Comparison of ENCODE assay signal across 8 mouse cellular contexts in the genomic region with DNA sequence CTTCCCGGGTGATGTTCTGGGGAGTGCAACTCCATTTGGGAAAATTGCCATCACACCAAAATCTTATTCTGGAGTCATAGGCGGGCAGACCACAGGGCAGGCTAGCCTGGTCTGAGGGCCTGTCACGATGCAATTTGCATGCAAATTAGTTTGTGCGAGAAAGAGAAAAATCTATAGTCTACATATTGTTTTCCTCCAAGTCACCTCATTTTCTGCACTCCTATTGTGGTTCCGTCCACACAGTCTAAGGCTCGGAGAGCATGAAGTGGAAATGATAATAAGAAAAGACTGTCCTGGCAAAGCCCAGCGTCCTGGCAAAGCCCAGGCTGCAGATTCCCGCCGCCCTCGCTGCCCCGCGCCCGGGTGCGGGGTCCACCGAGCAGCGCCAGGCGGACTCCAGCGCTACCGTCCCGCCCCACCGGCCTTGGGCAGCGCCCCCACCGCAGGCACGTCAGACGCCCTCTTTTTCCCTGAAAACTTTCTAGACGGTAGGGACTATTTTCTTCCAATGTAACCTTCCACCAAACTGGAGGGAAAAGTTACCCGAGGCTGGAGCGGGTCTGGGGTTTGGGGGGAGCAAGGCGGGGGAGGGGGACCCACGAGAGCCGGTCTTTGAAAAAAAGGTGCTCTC. TPM values are rescaled to one million over a fixed set of nuclear protein-coding genes. Genes with fewer than 3 reads are reported as not detected.
A peak's percentile ranks its signal among the peaks of the same experiment; 100 is the strongest.
DNase-seq lines count a peak whose midpoint lies in the region; ATAC-seq and TF ChIP-seq lines count a peak whose summit lies in the region.

No protein-coding gene starts in this region.

- WGBS in liver, postnatal 0 days (ENCODE audit: insufficient replicate concordance): 8% methylated on average over 31 of the region's 31 CpGs
- 1% methylated on average over 31 of the region's 31 CpGs for WGBS in neural tube, embryonic 12.5 days

- no peaks in the 10 kb centered on the region for H3K9me3 ChIP-seq in liver, postnatal 0 days (ENCODE audit: low read length)
- H3K9me3 ChIP-seq in neural tube, embryonic 12.5 days: no peaks in the 10 kb centered on the region

- no peaks in the 10 kb centered on the region for H3K27me3 ChIP-seq in liver, postnatal 0 days (ENCODE audit: insufficient read depth, low read length)
- H3K27me3 ChIP-seq in neural tube, embryonic 12.5 days (replicated peaks): no peaks in the 10 kb centered on the region

- peak overlapping the region; percentile 68 for H3K27ac ChIP-seq in liver, postnatal 0 days (ENCODE audit: low read depth)
- peak overlapping the region; percentile 68; the same call in 1 of the 2 replicates for H3K27ac ChIP-seq in neural tube, embryonic 12.5 days

- H3K9ac ChIP-seq in liver, postnatal 0 days (replicated peaks): peak overlapping the region; percentile 81
- H3K9ac ChIP-seq in neural tube, embryonic 12.5 days: peak overlapping the region; percentile 80

- peak; percentile 3 for DNase-seq in thymus, postnatal 0 days (ENCODE audit: low spot score)
- no peak for DNase-seq in thymus, postnatal 36 days
- peak; percentile 88 for DNase-seq in embryo, embryonic 10.5 days (ENCODE audit: low spot score)
- peak; percentile 50 for DNase-seq in heart, adult 8-10 months (ENCODE audit: low spot score)
- DNase-seq in kidney, adult 18-20 months: peak; percentile 61
- peak; percentile 46 for DNase-seq in liver, postnatal 0 days
- peak; percentile 50 to 64 for DNase-seq in urinary bladder, postnatal 4 days (ENCODE audit: low spot score in 2 of 2)

- H3K4me3 ChIP-seq in liver, postnatal 0 days (ENCODE audit: low read depth, low read length): peak overlapping the region; percentile 67
- H3K4me3 ChIP-seq in neural tube, embryonic 12.5 days: peak overlapping the region; percentile 66

- H3K36me3 ChIP-seq in liver, postnatal 0 days (replicated peaks; ENCODE audit: insufficient read depth, low read length): no peaks in the 10 kb centered on the region
- no peaks in the 10 kb centered on the region for H3K36me3 ChIP-seq in neural tube, embryonic 12.5 days

- peak; percentile 23; the same call in 1 of the 2 replicates for ATAC-seq in liver, postnatal 0 days
- peak; percentile 79 for ATAC-seq in neural tube, embryonic 12.5 days (ENCODE audit: low FRiP score, low read depth)

- H3K4me2 ChIP-seq in liver, postnatal 0 days (ENCODE audit: low read depth, low read length): peak overlapping the region; percentile 88
- H3K4me2 ChIP-seq in neural tube, embryonic 12.5 days (replicated peaks): peak overlapping the region; percentile 70

- TF ChIP-seq EP300 in liver, postnatal 0 days (IDR thresholded peaks at IDR 0.05; ENCODE audit: low read depth): no peak

- H3K4me1 ChIP-seq in liver, postnatal 0 days (ENCODE audit: insufficient read depth): no peaks in the 10 kb centered on the region; the same call in 1 of the 2 replicates
- H3K4me1 ChIP-seq in neural tube, embryonic 12.5 days: no peaks in the 10 kb centered on the region

- no peak for TF ChIP-seq CTCF in liver, postnatal 0 days (IDR thresholded peaks at IDR 0.05; ENCODE audit: low read depth)

RNA-seq across cellular contexts. Expression of a gene that starts 16.2 kb away (rescaled TPM):
- 10.3 and 12.3 TPM in 2 replicates for polyA plus RNA-seq in thymus, postnatal 0 days (2015; fragmentation: Nextera tagmentation; extraction: Ambion mirVana)
- 10 to 100 TPM; 15.4 to 21.3 (median 18.7) TPM for total RNA-seq in heart, adult 8-10 months (2022)
- 2.9 and 3.3 TPM in 2 replicates for polyA plus RNA-seq in liver, postnatal 0 days (2015; fragmentation: Nextera tagmentation; extraction: Ambion mirVana)
- polyA plus RNA-seq in neural tube, embryonic 12.5 days (2016; fragmentation: Nextera tagmentation; extraction: Ambion mirVana): 20.9 and 21.0 TPM in 2 replicates

RNA-seq across cellular contexts. Expression of a gene that starts 34.8 kb away (rescaled TPM):
- 1.9 and 2.5 TPM in 2 replicates for polyA plus RNA-seq in thymus, postnatal 0 days (2015; fragmentation: Nextera tagmentation; extraction: Ambion mirVana)
- under 1 TPM; 0.37 to 0.85 (median 0.54) TPM for total RNA-seq in heart, adult 8-10 months (2022)
- 8.7 and 9.5 TPM in 2 replicates for polyA plus RNA-seq in liver, postnatal 0 days (2015; fragmentation: Nextera tagmentation; extraction: Ambion mirVana)
- polyA plus RNA-seq in neural tube, embryonic 12.5 days (2016; fragmentation: Nextera tagmentation; extraction: Ambion mirVana): 4.1 and 4.3 TPM in 2 replicates

Comparison
In these comparisons a context has a peak if more than half of its experiments do, and no peak if none do; other contexts are left out.
1. DNase-seq: peak in thymus, postnatal 0 days (single experiment), embryo, embryonic 10.5 days (single experiment), heart, adult 8-10 months (single experiment), kidney, adult 18-20 months (single experiment), liver, postnatal 0 days (single experiment) and urinary bladder, postnatal 4 days (2 of 2); none in thymus, postnatal 36 days (0 of 2).